Mouse (Mus musculus) v-Abl transformed pro-B cells (cell line): ENCODE measurements around the gene Lrpap1.

ENCODE experiments used
- in situ Hi-C, 2 experiments: fragments of 400-800 bp; cut with MboI; formaldehyde crosslinking; loops; one replicate each; pipeline ENCODE4 v1.15.1; 2025; ENCODE audit not compliant: unreplicated experiment in 2 of 2

Gene Lrpap1

DNA sequence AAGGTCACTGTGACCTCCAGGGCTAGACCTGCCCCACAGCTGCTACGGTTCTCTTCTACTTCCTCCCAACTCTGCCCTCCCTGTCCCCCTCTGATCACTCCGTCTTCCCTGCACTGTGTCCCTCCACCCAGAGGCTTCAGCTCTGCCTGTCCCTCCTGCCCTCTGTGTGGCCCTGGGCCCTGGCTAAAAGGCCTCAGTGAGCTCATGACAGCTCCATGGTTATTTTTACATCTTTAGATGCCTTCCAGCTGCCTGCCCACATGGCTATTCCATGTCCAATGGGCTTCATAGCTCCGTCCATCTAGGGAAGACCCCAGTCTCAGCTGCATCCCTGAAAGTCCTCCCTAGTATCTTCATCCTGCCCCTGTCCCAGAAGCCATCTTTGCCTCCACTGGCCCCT, 45.5 kb downstream of the Lrpap1 start:
- in situ Hi-C loops: no loop called here

DNA sequence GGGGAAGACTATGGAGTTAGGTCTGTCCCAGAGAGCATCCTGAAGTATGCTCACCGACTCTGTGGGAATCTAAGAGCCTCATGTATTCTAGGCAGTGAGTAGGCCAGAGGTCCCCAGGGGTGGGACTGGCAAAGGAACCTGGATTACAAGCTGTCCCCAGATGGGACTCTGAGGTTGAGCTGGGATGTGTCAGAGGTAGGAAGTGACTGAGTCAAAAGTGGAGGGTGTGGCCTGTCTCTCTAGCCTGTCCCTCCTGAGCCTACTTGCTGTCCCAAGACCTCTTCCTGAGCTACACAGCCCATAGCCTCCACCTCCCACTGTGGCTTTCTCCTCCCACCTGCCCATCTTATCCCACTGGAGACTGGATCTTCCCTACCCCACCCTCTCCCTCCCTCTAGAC, 47.4 kb downstream of the Lrpap1 start:
- in situ Hi-C loops: no loop called here

DNA sequence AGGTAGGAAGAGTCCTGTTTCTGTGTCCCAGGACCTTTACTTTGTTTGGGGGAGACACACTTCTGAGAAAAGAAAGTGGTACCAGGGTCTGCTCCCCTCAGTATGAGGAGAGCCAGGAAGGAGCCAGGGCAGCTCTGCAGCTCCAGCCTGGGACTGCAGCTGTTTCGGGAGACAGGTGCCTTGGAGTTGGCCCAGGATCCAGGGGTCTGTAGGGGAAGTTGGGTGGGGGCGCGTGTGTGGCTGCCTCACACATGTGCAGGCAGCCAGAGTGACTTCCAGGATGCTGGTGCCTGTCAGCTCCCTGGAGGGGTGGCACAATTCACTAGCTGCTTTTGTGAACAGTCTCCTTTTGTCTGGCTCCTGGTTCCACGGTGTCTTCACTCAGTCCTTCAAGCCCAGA, 48.0 kb downstream of the Lrpap1 start:
- in situ Hi-C loops: no loop called here

DNA sequence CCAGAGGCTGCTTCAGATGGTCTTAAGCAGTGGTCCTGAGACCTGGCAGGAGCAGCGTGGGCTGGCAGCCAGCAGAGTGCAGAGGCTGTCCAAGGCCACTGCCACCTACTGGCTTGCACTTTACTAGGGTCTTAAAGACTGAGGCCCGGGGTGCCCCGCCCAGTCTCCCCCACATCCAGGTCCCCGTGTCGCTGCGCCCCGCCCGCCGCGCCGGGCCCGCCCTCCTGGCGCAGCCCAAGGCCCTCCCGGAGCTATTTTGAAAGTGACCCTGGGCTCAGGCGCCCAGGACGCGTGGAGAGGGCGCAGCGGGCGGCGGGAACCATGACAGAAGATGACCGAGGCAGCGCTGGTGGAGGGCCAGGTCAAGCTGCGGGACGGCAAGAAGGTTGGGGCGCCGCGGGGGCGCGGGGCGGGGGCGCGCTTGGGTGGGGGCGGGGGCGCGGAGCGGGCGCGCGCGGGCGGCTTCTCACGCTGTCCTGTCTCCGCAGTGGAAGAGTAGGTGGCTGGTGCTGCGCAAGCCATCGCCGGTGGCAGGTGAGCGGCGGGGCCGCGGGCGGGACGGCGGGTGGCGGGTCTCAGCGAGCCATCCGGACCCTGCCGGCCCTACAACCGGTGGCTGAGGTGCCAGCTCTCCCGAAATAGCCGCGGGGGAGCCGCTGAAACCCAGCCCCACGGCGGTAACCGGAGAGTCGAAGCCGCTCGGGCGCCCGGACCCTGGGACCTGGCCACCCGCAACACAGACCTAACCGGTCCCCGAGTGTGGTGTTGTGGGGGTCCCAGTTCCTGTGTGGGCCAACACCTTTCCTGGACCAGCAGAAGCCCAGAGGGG, 48.7 kb downstream of the Lrpap1 start, which contains the start of gene Dok7:
Dok7 (plus strand) TSS at position 163 of the 829 bp plus-strand sequence.
- in situ Hi-C loops: no loop called here

DNA sequence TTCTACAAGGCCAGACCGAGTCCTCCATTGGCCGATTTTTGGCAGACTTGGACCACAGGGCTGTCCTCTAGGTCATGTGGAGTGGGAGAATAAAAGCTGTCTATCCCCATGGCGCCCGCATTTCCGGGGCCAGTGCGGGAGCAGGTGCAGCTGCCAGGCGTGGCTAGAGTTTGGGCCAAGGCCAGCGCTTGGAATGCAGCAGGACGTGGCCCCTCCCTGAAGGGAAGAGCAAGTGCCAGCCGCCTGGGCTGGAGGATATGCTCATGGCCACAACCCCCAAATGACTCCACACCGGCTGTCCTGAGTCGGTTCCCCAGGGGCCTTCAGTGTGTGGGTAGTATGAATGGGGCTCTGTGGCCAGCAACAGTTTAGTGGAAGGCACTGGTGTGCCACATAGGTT, 50.5 kb downstream of the Lrpap1 start:
- in situ Hi-C loops: no loop called here

DNA sequence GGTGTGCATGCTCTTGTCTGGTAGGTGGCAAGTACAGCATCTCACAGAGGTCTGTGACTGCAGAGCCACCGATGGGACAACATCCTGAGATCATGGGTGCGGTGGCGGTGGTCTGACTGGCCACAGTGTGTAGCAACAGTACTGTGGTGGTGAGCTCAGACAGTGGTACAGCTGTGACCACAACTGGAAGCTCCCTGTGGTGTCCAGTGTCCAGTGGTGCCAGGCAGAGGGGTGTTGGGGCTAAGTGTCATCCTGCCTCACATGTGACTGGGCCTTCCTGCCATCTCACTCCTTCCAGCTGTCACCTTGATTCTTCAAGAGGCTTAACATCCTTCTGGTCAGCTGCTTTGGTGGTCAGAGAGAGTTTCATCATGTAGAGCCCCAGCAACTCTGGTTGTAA, 50.9 kb downstream of the Lrpap1 start:
- in situ Hi-C loops: no loop called here

DNA sequence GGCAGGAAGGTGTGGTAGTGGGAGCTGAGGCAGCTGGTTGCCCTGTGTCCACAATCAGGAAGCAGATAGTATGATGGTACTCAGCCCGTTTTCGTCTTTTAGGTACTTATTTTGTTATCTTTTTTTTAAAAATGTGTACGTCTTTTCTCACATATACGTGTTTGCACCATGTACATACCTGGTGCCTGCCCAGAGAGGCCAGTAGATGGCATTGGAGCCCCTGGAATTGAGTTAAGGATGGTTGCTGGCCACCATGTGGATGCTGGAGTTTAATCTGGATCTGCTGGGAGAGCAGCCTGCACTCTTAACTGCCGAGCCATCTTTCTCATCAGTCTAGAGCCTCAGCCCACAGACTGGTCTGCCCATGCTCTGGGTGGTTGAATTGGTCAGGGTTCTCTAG, 55.0 kb downstream of the Lrpap1 start:
- in situ Hi-C loops: no loop called here

DNA sequence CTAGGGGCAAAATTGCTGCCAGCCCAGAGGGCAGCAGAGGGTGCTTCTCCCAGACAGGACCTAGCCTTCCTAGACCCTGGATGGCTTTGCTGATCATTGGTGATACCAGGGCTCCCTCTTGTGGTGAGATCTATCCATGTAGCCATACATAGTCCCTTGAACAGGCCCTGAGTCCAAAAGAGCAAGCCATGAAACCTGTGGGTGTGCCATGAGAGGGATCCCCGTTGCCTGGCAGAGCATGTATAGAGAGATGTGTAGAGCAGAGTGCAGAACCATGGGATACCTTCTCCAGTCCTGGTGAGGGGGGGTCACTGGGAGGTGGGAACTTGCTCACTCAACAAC, 62.5 kb downstream of the Lrpap1 start:
- in situ Hi-C loops: loop anchor here (5.0 to 25.0 kb wide), 5 partner anchors 56 to 756 kb away; partner anchors contain the start of genes Tnip2 (in 2 of the 2), Cfap99 (in 1 of the 2) and Zfyve28 (in 1 of the 2)

DNA sequence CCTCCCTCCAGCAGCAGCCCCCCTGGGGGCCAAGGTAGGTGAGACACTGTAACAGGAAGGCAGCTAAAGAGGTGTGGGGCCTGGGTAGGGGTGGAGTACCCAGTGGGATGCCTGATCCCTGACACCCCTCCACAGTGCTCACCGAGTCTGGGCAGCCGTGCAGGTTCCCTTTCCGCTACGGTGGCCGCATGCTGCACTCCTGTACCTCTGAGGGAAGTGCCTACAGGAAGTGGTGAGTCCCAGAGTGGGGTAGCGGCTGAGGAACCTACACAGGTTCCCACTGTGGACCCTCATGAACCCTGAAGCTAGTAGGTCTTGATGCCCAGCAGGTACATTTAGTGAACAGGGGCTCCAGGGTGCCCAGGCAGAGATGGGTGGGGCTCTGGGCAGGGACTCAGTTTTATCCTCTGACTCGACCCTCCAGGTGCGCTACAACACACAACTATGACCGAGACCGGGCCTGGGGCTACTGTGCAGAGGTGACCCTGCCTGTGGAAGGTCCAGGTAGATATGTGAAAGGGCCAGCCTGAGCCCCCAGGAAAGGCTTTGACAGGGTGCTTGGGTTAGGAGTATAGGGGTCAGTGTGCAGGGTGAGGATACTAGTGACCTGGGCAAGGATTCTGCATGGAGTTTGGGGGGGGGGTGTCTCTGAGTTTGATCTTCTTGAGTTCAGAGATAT, 63.0 kb downstream of the Lrpap1 start:
- in situ Hi-C loops: loop anchor here (5.0 to 25.0 kb wide), 5 partner anchors 55 to 755 kb away; partner anchors contain the start of genes Tnip2 (in 2 of the 2), Cfap99 (in 1 of the 2) and Zfyve28 (in 1 of the 2)
